Mouse (Mus musculus) intestine, postnatal 0 days (tissue): ENCODE measurements around the gene Hmgn3. TPM values are rescaled to one million over a fixed set of nuclear protein-coding genes. Genes with fewer than 3 reads are reported as not detected.
"Not testable (repeated sequence)": the region's sequence is repeated elsewhere in the genome, so short reads cannot be mapped to it uniquely, and the experiment has no call there.

Experiments used
- ATAC-seq: fragments of 200-750 bp; cut with Nextera tagmentation; 2 replicates; pipeline ENCODE4 v1.8.0; 2017; ENCODE audit warnings: mild to moderate bottlenecking, moderate TSS enrichment, moderate library complexity
- H3K27ac ChIP-seq: fragments of 300-500 bp; sonication (generic); 2 replicates; pipeline ENCODE4 v1.5.1; 2014; ENCODE audit warnings: mild to moderate bottlenecking, low read depth, low read length, moderate library complexity
- H3K27me3 ChIP-seq: fragments of 300-500 bp; sonication (generic); replicated peaks from 2 replicates; pipeline ENCODE4 v1.6.1; 2014; ENCODE audit warnings: low read length, mixed read lengths; ENCODE audit not compliant: control insufficient read depth, insufficient read depth
- H3K36me3 ChIP-seq: fragments of 300-500 bp; sonication (generic); 2 replicates; pipeline ENCODE4 v1.6.1; 2014; ENCODE audit warnings: mild to moderate bottlenecking, moderate library complexity; ENCODE audit not compliant: control insufficient read depth, insufficient read depth
- H3K4me1 ChIP-seq: fragments of 300-500 bp; sonication (generic); replicated peaks from 2 replicates; pipeline ENCODE4 v1.6.1; 2014; ENCODE audit warnings: antibody characterized with exemption, low read length, mixed read lengths; ENCODE audit not compliant: control insufficient read depth, insufficient read depth
- H3K4me2 ChIP-seq: fragments of 300-500 bp; sonication (generic); replicated peaks from 2 replicates; pipeline ENCODE4 v1.6.1; 2014; ENCODE audit warnings: low read depth, mild to moderate bottlenecking, moderate library complexity
- H3K4me3 ChIP-seq: fragments of 300-500 bp; sonication (generic); 2 replicates; pipeline ENCODE4 v1.5.1; 2014; ENCODE audit warnings: low read depth, low read length
- H3K9ac ChIP-seq: fragments of 300-500 bp; sonication (generic); 2 replicates; pipeline ENCODE4 v1.6.1; 2014; ENCODE audit warnings: mild to moderate bottlenecking, low read depth, low read length
- H3K9me3 ChIP-seq: fragments of 300-500 bp; sonication (generic); 2 replicates; pipeline ENCODE4 v1.6.1; 2016; ENCODE audit warnings: mixed run types; ENCODE audit not compliant: control insufficient read depth
- CTCF ChIP-seq: sonication (generic); IDR thresholded peaks from 2 replicates; pipeline ENCODE4 v1.5.1; 2016; ENCODE audit warnings: low read depth, mild to moderate bottlenecking, control low read depth, antibody characterized with exemption, moderate library complexity
- WGBS: fragments of 180-500 bp; shearing (Covaris S2); extraction: QIAGEN DNeasy Blood & Tissue Kit; methylation state at CpG from one replicate; pipeline ENCODE4 v1.1.7; 2014; 5-methylcytosine and 5-hydroxymethylcytosine counted together
- polyA plus RNA-seq: library from polyadenylated mRNA; unstranded; fragments of >200 nt; fragmentation: Nextera tagmentation; extraction: Ambion mirVana; gene quantifications from 2 replicates; pipeline ENCODE4 v1.2.1, GENCODE M21; 2015

Hmgn3 gene
- polyA plus RNA-seq, 1 experiment from 2014 or later = 40.2 TPM

- H3K4me3 ChIP-seq = no peak overlapping the region
- H3K4me1 ChIP-seq = no peaks in the 10 kb centered on the region
- 28% methylated on average over 7 of the region's 7 CpGs for WGBS
- no peak overlapping the region for H3K27ac ChIP-seq
- no peaks in the 10 kb centered on the region for H3K27me3 ChIP-seq
- no peak for ATAC-seq
- H3K36me3 ChIP-seq = no peaks in the 10 kb centered on the region
- H3K4me2 ChIP-seq = no peak overlapping the region
- no peak overlapping the region for H3K9ac ChIP-seq
- no peaks in the 10 kb centered on the region for H3K9me3 ChIP-seq
- no peak for TF ChIP-seq CTCF
These were observed 18.6 kb downstream of the Hmgn3 start for GRCm38 (mm10) chr9:83127840-83128239.

- H3K4me1 ChIP-seq, H3K4me2 ChIP-seq, H3K9me3 ChIP-seq, H3K27me3 ChIP-seq, ATAC-seq, H3K9ac ChIP-seq, H3K36me3 ChIP-seq, H3K4me3 ChIP-seq, H3K27ac ChIP-seq: not testable (repeated sequence)
- WGBS = 87% methylated on average over 6 of the region's 6 CpGs
These were observed 20.0 kb downstream of the Hmgn3 start for GRCm38 (mm10) chr9:83126482-83126881.

DNA sequence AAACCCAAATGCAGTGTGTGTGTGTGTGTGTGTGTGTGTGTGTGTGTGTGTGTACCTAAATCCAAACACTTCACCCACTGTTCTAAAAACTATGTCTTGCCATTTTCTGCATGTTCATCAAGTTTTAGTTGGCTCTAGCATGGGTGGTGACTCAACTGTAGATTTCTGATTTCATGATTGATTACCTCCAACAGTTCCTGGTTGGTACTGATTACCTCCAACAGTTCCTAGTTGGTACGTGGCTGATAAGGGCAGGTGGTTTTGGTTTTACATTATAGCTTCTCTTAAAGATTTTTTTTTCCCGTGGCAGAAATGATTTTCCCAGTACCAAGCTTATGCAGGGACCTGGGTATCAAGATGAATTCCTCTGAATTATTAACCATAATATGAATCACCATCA lies 27.3 kb downstream of the Hmgn3 start:
- no peak overlapping the region for H3K27ac ChIP-seq

DNA sequence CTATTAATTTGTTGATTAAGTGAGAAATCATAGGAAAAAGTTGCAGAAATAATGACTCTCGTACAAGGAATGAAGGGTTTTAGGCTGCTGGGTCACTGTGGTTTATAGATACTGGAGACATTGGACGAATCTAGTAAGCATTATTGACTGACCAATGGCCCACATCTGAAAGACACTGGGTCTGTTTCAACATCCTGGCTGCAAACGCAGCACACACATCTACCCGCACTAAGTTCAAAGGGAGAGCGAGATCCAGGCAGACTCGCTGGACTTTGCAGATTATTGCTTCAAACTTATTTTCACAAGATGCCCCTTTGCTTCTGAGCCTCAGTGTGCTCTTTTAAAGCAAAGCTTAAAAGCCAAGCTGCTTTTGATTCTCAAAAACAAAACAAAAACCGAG lies 29.0 kb downstream of the Hmgn3 start:
- WGBS = 86% methylated on average over 7 of the region's 7 CpGs
- no peak overlapping the region for H3K9ac ChIP-seq
- H3K4me1 ChIP-seq = no peaks in the 10 kb centered on the region
- ATAC-seq = no peak
- no peak overlapping the region for H3K4me3 ChIP-seq
- no peak overlapping the region for H3K4me2 ChIP-seq
- no peaks in the 10 kb centered on the region for H3K36me3 ChIP-seq
- no peak for TF ChIP-seq CTCF
- H3K27ac ChIP-seq = no peak overlapping the region
- H3K27me3 ChIP-seq = no peaks in the 10 kb centered on the region
- no peaks in the 10 kb centered on the region for H3K9me3 ChIP-seq

More for the DNA sequence above, 27.3 kb downstream of the Hmgn3 start:
- Histone ChIP-seq H3K9me3 (no peaks in the 10 kb centered on the region), H3K36me3 (no peaks in the 10 kb centered on the region), H3K4me3 (no peak overlapping the region), H3K4me1 (no peaks in the 10 kb centered on the region), H3K4me2 (no peak overlapping the region), H3K27me3 (no peaks in the 10 kb centered on the region), H3K9ac (no peak overlapping the region)
- no peak for ATAC-seq
- no peak for TF ChIP-seq CTCF
- 66% methylated on average over 2 of the region's 2 CpGs for WGBS

- H3K9me3 ChIP-seq = no peaks in the 10 kb centered on the region
- no peak overlapping the region for H3K27ac ChIP-seq
- no peaks in the 10 kb centered on the region for H3K27me3 ChIP-seq
- no peak for ATAC-seq
- no peak overlapping the region for H3K4me2 ChIP-seq
- TF ChIP-seq CTCF = no peak
- H3K4me3 ChIP-seq = no peak overlapping the region
- no peaks in the 10 kb centered on the region for H3K4me1 ChIP-seq
- no peak overlapping the region for H3K9ac ChIP-seq
- WGBS = 91% methylated on average over 15 of the region's 15 CpGs
- H3K36me3 ChIP-seq = no peaks in the 10 kb centered on the region
These were observed 29.6 kb downstream of the Hmgn3 start for GRCm38 (mm10) chr9:83116774-83117474.

GRCm38 (mm10) chr9:83115676-83116075 lies 30.8 kb downstream of the Hmgn3 start:
- no peak overlapping the region for H3K27ac ChIP-seq
- H3K9me3 ChIP-seq = no peaks in the 10 kb centered on the region
- no peaks in the 10 kb centered on the region for H3K4me1 ChIP-seq
- H3K4me3 ChIP-seq = no peak overlapping the region
- no peak overlapping the region for H3K4me2 ChIP-seq
- no peak for TF ChIP-seq CTCF
- no peak for ATAC-seq
- WGBS = 93% methylated on average over 2 of the region's 2 CpGs
- H3K27me3 ChIP-seq = no peaks in the 10 kb centered on the region
- H3K36me3 ChIP-seq = no peaks in the 10 kb centered on the region
- no peak overlapping the region for H3K9ac ChIP-seq
